Comparison of ENCODE assay signal across 11 mouse cellular contexts in the genomic region with DNA sequence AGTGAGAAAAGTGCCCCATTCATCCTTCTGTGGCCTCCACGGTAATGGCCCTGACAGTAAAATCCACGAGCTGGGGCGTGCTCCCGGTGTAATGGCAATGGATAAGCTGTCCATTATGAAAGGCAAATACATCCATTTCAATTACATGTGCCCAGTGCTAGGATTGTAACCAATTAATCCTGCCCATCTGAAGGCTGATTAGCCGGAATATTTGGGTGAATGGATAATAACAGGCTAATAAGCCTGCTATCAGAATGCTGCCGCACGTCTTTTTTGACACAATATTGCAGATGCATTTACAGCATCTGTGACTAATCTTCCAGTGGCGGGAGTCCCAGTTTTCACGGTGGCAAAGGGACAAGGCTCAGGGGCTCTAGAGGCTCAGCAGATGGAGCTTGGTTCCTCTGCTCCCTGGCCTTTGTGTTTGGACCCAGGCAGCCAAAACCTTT.
A peak's percentile ranks its signal among the peaks of the same experiment; 100 is the strongest.
DNase-seq lines count a peak whose midpoint lies in the region; ATAC-seq and TF ChIP-seq lines count a peak whose summit lies in the region.
"Had no signal": no experiment of that assay in that cellular context is flagged by ENCODE, and none has a peak within 500 bp of the region (broad histone marks: within the 10 kb centered on the region; RNA-seq: fewer than 3 reads in every experiment).

No protein-coding gene starts in this region.

- ATAC-seq in forebrain, postnatal 0 days, result peak; percentile 66
- ATAC-seq in hindbrain, embryonic 16.5 days, result peak; percentile 83

- no peak overlapping the region for H3K4me3 ChIP-seq in forebrain, postnatal 0 days (ENCODE audit: low read depth, low read length)
- no peak overlapping the region for H3K4me3 ChIP-seq in hindbrain, embryonic 16.5 days (ENCODE audit: low read length)
- no peak overlapping the region for H3K4me3 ChIP-seq in embryonic facial prominence, embryonic 10.5 days
- H3K4me3 ChIP-seq: embryonic facial prominence, embryonic 12.5 days; neural tube, embryonic 12.5 days had no signal

- intact Hi-C loops in left cerebral cortex, postnatal 25 days (cut with DNase I), result no loop called here

- H3K9ac ChIP-seq in forebrain, postnatal 0 days, result no peak overlapping the region
- H3K9ac ChIP-seq in hindbrain, embryonic 16.5 days (ENCODE audit: low read depth, low read length), result no peak overlapping the region
- H3K9ac ChIP-seq: embryonic facial prominence, embryonic 12.5 days; neural tube, embryonic 12.5 days had no signal

- no peaks in the 10 kb centered on the region for H3K9me3 ChIP-seq in forebrain, postnatal 0 days (ENCODE audit: low read length)
- no peaks in the 10 kb centered on the region for H3K9me3 ChIP-seq in hindbrain, embryonic 16.5 days (ENCODE audit: control insufficient read depth, low read length)
- no peaks in the 10 kb centered on the region for H3K9me3 ChIP-seq in embryonic facial prominence, embryonic 10.5 days
- H3K9me3 ChIP-seq: embryonic facial prominence, embryonic 12.5 days; neural tube, embryonic 12.5 days had no signal

- no peak overlapping the region for H3K27ac ChIP-seq in forebrain, postnatal 0 days (ENCODE audit: low read depth, low read length)
- peak overlapping the region; percentile 56 for H3K27ac ChIP-seq in hindbrain, embryonic 16.5 days (ENCODE audit: low read depth, low read length)
- no peak overlapping the region for H3K27ac ChIP-seq in embryonic facial prominence, embryonic 10.5 days (replicated peaks)
- H3K27ac ChIP-seq: embryonic facial prominence, embryonic 12.5 days; neural tube, embryonic 12.5 days had no signal

- no peak for TF ChIP-seq CTCF in brain, embryonic 14.5 days (IDR thresholded peaks at IDR 0.05; ENCODE audit: borderline replicate concordance, extremely low read depth, insufficient read depth, insufficient read length)
- TF ChIP-seq CTCF in forebrain, postnatal 0 days (IDR thresholded peaks at IDR 0.05; ENCODE audit: low read depth), result no peak

- H3K36me3 ChIP-seq in forebrain, postnatal 0 days (ENCODE audit: insufficient read depth), result no peaks in the 10 kb centered on the region
- no peaks in the 10 kb centered on the region for H3K36me3 ChIP-seq in hindbrain, embryonic 16.5 days (ENCODE audit: control insufficient read depth, insufficient read depth, low read length)
- H3K36me3 ChIP-seq in embryonic facial prominence, embryonic 10.5 days (replicated peaks), result no peaks in the 10 kb centered on the region
- H3K36me3 ChIP-seq: embryonic facial prominence, embryonic 12.5 days; neural tube, embryonic 12.5 days had no signal

- H3K27me3 ChIP-seq in forebrain, postnatal 0 days (ENCODE audit: insufficient read depth, low read length), result no peaks in the 10 kb centered on the region
- H3K27me3 ChIP-seq in hindbrain, embryonic 16.5 days (replicated peaks; ENCODE audit: control insufficient read depth, insufficient read depth, low read length), result no peaks in the 10 kb centered on the region
- no peaks in the 10 kb centered on the region for H3K27me3 ChIP-seq in embryonic facial prominence, embryonic 10.5 days (replicated peaks; ENCODE audit: low read depth, poor library complexity, severe bottlenecking)
- H3K27me3 ChIP-seq: embryonic facial prominence, embryonic 12.5 days; neural tube, embryonic 12.5 days had no signal

- no peak overlapping the region for H3K4me2 ChIP-seq in forebrain, postnatal 0 days (ENCODE audit: low read depth)
- no peak overlapping the region for H3K4me2 ChIP-seq in hindbrain, embryonic 16.5 days (ENCODE audit: low read length)
- H3K4me2 ChIP-seq: embryonic facial prominence, embryonic 12.5 days; neural tube, embryonic 12.5 days had no signal

- H3K4me1 ChIP-seq in forebrain, postnatal 0 days (ENCODE audit: insufficient read depth), result no peaks in the 10 kb centered on the region; the same call in 1 of the 2 replicates
- peaks cover 5% of the 10 kb centered on the region for H3K4me1 ChIP-seq in hindbrain, embryonic 16.5 days (ENCODE audit: control insufficient read depth, insufficient read depth, low read depth, low read length)
- no peaks in the 10 kb centered on the region for H3K4me1 ChIP-seq in embryonic facial prominence, embryonic 10.5 days
- H3K4me1 ChIP-seq: embryonic facial prominence, embryonic 12.5 days; neural tube, embryonic 12.5 days had no signal

- TF ChIP-seq POLR2A in brain, embryonic 14.5 days (IDR thresholded peaks at IDR 0.05; ENCODE audit: borderline replicate concordance, extremely low read depth, insufficient read depth, insufficient read length, poor library complexity, severe bottlenecking), result no peak

- 14% methylated on average over 9 of the region's 9 CpGs for WGBS in forebrain, postnatal 0 days
- WGBS in hindbrain, embryonic 16.5 days, result 31% methylated on average over 9 of the region's 9 CpGs
- WGBS in embryonic facial prominence, embryonic 10.5 days, result 75% methylated on average over 9 of the region's 9 CpGs

- DNase-seq in adrenal gland, postnatal 10 days, result peak; percentile 2
- no peak for DNase-seq in adrenal gland, postnatal 25 days
- peak; percentile 86 for DNase-seq in brain, embryonic 14.5 days (ENCODE audit: low read depth)
- DNase-seq in forebrain, postnatal 0 days, result peak; percentile 19
- DNase-seq in left cerebral cortex, postnatal 25 days (ENCODE audit: low spot score in 2 of 2), result no peak
- no peak for DNase-seq in lung, postnatal 4 days
- no peak for DNase-seq in embryonic facial prominence, embryonic 10.5 days (ENCODE audit: low spot score)
- DNase-seq: adrenal gland, postnatal 36 days had no signal

Comparison
In these comparisons a context has a peak if more than half of its experiments do, and no peak if none do; other contexts are left out.
1. DNase-seq: peak in adrenal gland, postnatal 10 days (single experiment), brain, embryonic 14.5 days (single experiment) and forebrain, postnatal 0 days (single experiment); none in adrenal gland, postnatal 25 days (single experiment), left cerebral cortex, postnatal 25 days (0 of 2), lung, postnatal 4 days (0 of 2) and embryonic facial prominence, embryonic 10.5 days (single experiment).